Mouse (Mus musculus): ENCODE data around the gene Prnp. TPM values are rescaled to one million over a fixed set of nuclear protein-coding genes. Genes with fewer than 3 reads are reported as not detected.

The Prnp gene
- polyA plus RNA-seq, 1 experiment from 2014 or later = 46.2 TPM

Other genes starting within 250 kb of the Prnp start
- 0.06 and 0.10 TPM in 2 replicates for gene Erv3, start 50.2 kb upstream of the Prnp start, polyA plus RNA-seq (2015; fragmentation: Nextera tagmentation; extraction: Ambion mirVana)
- not detected in 2 replicates for gene Prn, start within 50 bp of the Prnp start, polyA plus RNA-seq (2015; fragmentation: Nextera tagmentation; extraction: Ambion mirVana)
- 3.4 and 4.0 TPM in 2 replicates for gene Prnd, start 40.9 kb downstream of the Prnp start, polyA plus RNA-seq (2015; fragmentation: Nextera tagmentation; extraction: Ambion mirVana)
- gene Rassf2, start 120.3 kb downstream of the Prnp start, polyA plus RNA-seq (2015; fragmentation: Nextera tagmentation; extraction: Ambion mirVana) = 25.1 and 27.6 TPM in 2 replicates
- 15.8 and 16.7 TPM in 2 replicates for gene Slc23a2, start 235.2 kb downstream of the Prnp start, polyA plus RNA-seq (2015; fragmentation: Nextera tagmentation; extraction: Ambion mirVana)

Data from thymus, postnatal 0 days (tissue).